ENCODE assay signal across 9 mouse cellular contexts in genomic region chrX:157644300-157644699, GRCm38 (mm10). TPM values are rescaled to one million over a fixed set of nuclear protein-coding genes. Genes with fewer than 3 reads are reported as not detected.
A peak's percentile ranks its signal among the peaks of the same experiment; 100 is the strongest.
DNase-seq lines count a peak whose midpoint lies in the region; ATAC-seq lines count a peak whose summit lies in the region.
"Had no signal": no experiment of that assay in that cellular context is flagged by ENCODE, and none has a peak within 500 bp of the region (broad histone marks: within the 10 kb centered on the region; RNA-seq: fewer than 3 reads in every experiment).

No protein-coding gene starts in this region.

- DNase-seq in heart, adult 8-10 months (ENCODE audit: low spot score): peak; percentile 18
- peak; percentile 39 for DNase-seq in MEL-GATA-1-ER (ENCODE audit: extremely low read depth, low read depth)
- DNase-seq in cerebellum, adult 8-10 months: peak; percentile 44
- peak; percentile 33 to 34 for DNase-seq in frontal cortex, postnatal 36 days (ENCODE audit: low spot score in 2 of 2)
- DNase-seq in large intestine, adult 2 months (ENCODE audit: low read depth, low spot score): peak; percentile 3
- DNase-seq in lung, postnatal 36 days: peak; percentile 53
- DNase-seq in right cerebral cortex, postnatal 4 days: peak; percentile 34

- 17% methylated on average over 3 of the region's 3 CpGs for WGBS in heart, embryonic 12.5 days
- WGBS in large intestine, adult 2 months: 19% methylated on average over 3 of the region's 3 CpGs

- no peak overlapping the region for H3K27ac ChIP-seq in heart, embryonic 12.5 days (ENCODE audit: poor library complexity, severe bottlenecking)
- H3K27ac ChIP-seq: liver, embryonic 15.5 days had no signal

- H3K4me3 ChIP-seq in heart, embryonic 12.5 days: no peak overlapping the region
- H3K4me3 ChIP-seq: liver, embryonic 15.5 days had no signal

- ATAC-seq in heart, embryonic 12.5 days (ENCODE audit: insufficient number of reproducible peaks, low FRiP score): no peak

- no peaks in the 10 kb centered on the region for H3K36me3 ChIP-seq in heart, embryonic 12.5 days
- H3K36me3 ChIP-seq: liver, embryonic 15.5 days had no signal

- no peaks in the 10 kb centered on the region for H3K27me3 ChIP-seq in heart, embryonic 12.5 days (replicated peaks)
- H3K27me3 ChIP-seq: liver, embryonic 15.5 days had no signal

- no peaks in the 10 kb centered on the region for H3K4me1 ChIP-seq in heart, embryonic 12.5 days (replicated peaks)
- H3K4me1 ChIP-seq: liver, embryonic 15.5 days had no signal

- no peak overlapping the region for H3K4me2 ChIP-seq in heart, embryonic 12.5 days
- H3K4me2 ChIP-seq: liver, embryonic 15.5 days had no signal

- H3K9me3 ChIP-seq in heart, embryonic 12.5 days (replicated peaks): no peaks in the 10 kb centered on the region
- H3K9me3 ChIP-seq: liver, embryonic 15.5 days had no signal

- H3K9ac ChIP-seq in heart, embryonic 12.5 days: no peak overlapping the region
- H3K9ac ChIP-seq: liver, embryonic 15.5 days had no signal

RNA-seq across cellular contexts. Expression of gene Mbtps2, which starts 45.8 kb away (rescaled TPM):
- total RNA-seq in heart, adult 8-10 months (2022): 10 to 100 TPM; 11.9 to 16.0 (median 14.7) TPM
- 19.4 and 20.3 TPM in 2 replicates for polyA plus RNA-seq in heart, embryonic 12.5 days (2016; fragmentation: Nextera tagmentation; extraction: Ambion mirVana)
- 4.5 and 6.0 TPM in 2 replicates for polyA plus RNA-seq in large intestine, adult 2 months (2012; rRNA removed)

RNA-seq across cellular contexts. Expression of gene Smpx, which starts 54.4 kb away (rescaled TPM):
- total RNA-seq in heart, adult 8-10 months (2022): 100 to 1,000 TPM; 403 to 509 (median 425) TPM
- 807 and 829 TPM in 2 replicates for polyA plus RNA-seq in heart, embryonic 12.5 days (2016; fragmentation: Nextera tagmentation; extraction: Ambion mirVana)
- polyA plus RNA-seq in large intestine, adult 2 months (2012; rRNA removed): 2.0 and 2.1 TPM in 2 replicates

Comparison
In these comparisons a context has a peak if more than half of its experiments do, and no peak if none do; other contexts are left out.
1. DNase-seq: peak in every context shown above with its lines; median percentile 53 in lung, postnatal 36 days; 44 in cerebellum, adult 8-10 months; 39 in MEL-GATA-1-ER; 34 in right cerebral cortex, postnatal 4 days; 34 in frontal cortex, postnatal 36 days; 18 in heart, adult 8-10 months; 3 in large intestine, adult 2 months.
2. RNA of gene Smpx, which starts 54.4 kb away (polyA plus RNA-seq): 807 to 829 TPM in heart, embryonic 12.5 days; 2.0 to 2.1 TPM in large intestine, adult 2 months; every median in the first group is over 100 times any median in the second.